Mouse (Mus musculus): Measurements from ENCODE around the gene Gm17387. TPM values are rescaled to one million over a fixed set of nuclear protein-coding genes. Genes with fewer than 3 reads are reported as not detected.

Gene Gm17387
- polyA plus RNA-seq, 1 experiment from 2014 or later: not detected

DNA sequence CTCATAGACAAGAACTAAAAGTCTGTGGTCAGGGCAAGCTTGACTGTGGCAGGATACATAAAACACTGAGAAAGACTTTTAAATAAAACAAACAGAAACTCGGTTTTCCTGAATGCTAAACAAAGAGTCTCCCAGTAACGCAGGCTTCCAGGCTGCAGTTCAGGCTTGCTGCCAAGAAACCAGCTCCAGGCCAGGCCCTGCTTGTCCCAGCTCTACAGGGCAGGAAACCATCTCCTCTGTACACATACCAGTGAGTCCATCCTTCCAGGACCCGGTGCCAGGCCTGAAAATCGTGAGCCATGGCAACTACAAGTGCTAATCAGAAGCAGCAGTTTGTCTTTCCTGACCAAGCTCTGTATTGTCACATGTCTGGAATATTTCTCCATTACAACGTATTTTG, 12.7 kb downstream of the Gm17387 start:
- peak overlapping the region; percentile 11; the same call in 1 of the 2 replicates for H3K27ac ChIP-seq
- H3K4me1 ChIP-seq: peaks cover 18% of the 10 kb centered on the region
- 38% methylated on average over 5 of the region's 5 CpGs for WGBS
- no peaks in the 10 kb centered on the region for H3K36me3 ChIP-seq
- DNase-seq (ENCODE audit: low spot score): peak; percentile 45
- no peak overlapping the region for H3K4me3 ChIP-seq
- no peaks in the 10 kb centered on the region for H3K27me3 ChIP-seq (ENCODE audit: low read depth, poor library complexity, severe bottlenecking)
- H3K9me3 ChIP-seq (replicated peaks): no peaks in the 10 kb centered on the region

DNA sequence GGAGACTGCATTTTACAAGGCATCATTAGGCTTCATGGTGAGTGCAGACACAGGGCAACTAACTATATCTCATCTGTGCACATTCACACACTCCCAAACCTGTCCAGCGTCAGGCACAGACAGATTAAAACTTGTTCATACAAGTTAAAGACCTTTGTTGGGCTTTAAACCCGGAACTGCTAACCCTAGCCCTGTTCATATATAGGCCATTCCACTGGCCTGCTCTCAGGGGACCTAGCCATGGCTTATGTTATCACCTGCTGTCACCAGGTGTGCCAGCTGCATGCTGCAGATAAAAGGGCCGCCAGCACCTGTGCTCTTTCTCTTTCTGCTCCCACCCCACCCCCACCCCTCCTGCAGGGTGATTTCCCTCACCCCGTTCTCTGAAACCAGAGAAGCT, 13.6 kb downstream of the Gm17387 start:
- Histone ChIP-seq H3K27ac (no peak overlapping the region), H3K36me3 (no peaks in the 10 kb centered on the region), H3K4me1 (peaks cover 26% of the 10 kb centered on the region), H3K9me3 (replicated peaks) (no peaks in the 10 kb centered on the region), H3K27me3 (ENCODE audit: low read depth, poor library complexity, severe bottlenecking) (no peaks in the 10 kb centered on the region), H3K4me3 (no peak overlapping the region)
- 44% methylated on average over 4 of the region's 4 CpGs for WGBS
- no peak for DNase-seq (ENCODE audit: low spot score)

DNA sequence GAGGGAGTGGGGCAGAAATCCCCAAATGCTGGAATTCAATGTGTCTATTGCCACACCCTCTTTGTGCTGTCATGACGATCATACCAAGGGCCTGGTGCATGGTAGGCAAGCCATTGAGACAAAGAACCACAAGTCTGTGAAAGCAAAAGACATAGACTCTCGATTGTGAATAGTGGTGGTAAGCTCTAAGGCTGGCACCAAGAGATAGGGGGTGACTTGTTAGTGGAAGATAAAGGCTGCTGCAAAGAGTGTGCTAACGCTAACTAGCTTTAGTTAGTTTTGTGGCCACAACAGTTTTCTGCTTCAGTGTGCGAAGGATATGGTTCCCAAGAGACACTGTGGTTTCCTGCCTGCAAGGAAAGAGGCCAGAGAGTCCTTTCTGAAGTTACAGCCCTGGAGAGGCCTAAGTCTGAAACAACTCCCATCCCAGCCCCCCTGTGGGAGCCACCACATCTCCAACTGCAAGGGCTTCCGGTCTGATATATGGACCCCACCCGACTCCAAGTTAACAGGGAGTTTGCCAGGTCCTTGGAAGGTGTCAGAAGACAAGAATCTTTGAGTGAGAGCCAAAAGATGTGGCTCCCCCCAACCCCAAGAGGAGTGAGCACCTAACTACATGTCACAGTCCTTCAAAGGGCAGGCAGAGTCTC, 18.1 kb downstream of the Gm17387 start:
- no peaks in the 10 kb centered on the region for H3K27me3 ChIP-seq (ENCODE audit: low read depth, poor library complexity, severe bottlenecking)
- no peaks in the 10 kb centered on the region for H3K9me3 ChIP-seq (replicated peaks)
- H3K4me1 ChIP-seq: peaks cover 28% of the 10 kb centered on the region
- no peak for DNase-seq (ENCODE audit: low spot score)
- 0 out of 2 replicates have a peak overlapping the region, but pooled peaks have one; percentile 48 for H3K4me3 ChIP-seq
- peak overlapping the region; percentile 57; the same call in 1 of the 2 replicates for H3K27ac ChIP-seq
- WGBS: 77% methylated on average over 6 of the region's 6 CpGs
- no peaks in the 10 kb centered on the region for H3K36me3 ChIP-seq

DNA sequence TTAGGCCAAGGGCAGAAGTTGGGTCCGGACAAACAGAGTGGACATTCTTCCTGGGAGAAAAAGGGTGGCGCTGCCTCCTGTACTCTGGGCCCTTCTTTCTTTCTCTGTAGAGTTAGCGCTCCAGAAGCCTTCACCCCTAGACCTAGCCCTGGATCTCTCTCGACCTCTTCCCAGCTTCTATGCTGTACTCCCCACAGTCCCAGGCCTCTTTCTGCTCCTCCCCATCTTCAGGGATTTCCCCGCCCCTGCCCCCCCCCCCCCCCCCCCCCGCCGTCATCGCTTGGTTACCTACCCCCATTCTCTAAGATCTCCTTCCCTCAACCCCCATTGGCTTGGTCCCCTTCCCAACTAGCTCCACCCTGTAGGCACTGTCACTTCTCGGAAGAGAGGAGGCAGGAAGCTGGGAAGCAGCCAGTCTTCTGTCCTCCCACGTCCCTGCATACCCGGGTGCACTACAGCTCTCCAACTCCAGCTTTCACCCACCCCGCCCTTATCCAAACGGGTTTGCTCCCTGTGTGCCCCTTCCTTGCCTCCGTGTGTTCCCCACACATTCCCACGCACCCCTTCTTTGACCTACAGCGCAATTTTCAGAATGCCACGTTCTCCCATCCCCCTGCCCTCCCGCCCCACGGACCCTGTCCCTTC, 18.8 kb downstream of the Gm17387 start:
- 4% methylated on average over 16 of the region's 19 CpGs for WGBS
- no peak for DNase-seq (ENCODE audit: low spot score)
- no peaks in the 10 kb centered on the region for H3K27me3 ChIP-seq (ENCODE audit: low read depth, poor library complexity, severe bottlenecking)
- H3K9me3 ChIP-seq (replicated peaks): no peaks in the 10 kb centered on the region
- H3K36me3 ChIP-seq: no peaks in the 10 kb centered on the region
- H3K4me3 ChIP-seq: peak overlapping the region; percentile 48
- H3K4me1 ChIP-seq: peaks cover 26% of the 10 kb centered on the region
- peak overlapping the region; percentile 57; the same call in 1 of the 2 replicates for H3K27ac ChIP-seq

DNA sequence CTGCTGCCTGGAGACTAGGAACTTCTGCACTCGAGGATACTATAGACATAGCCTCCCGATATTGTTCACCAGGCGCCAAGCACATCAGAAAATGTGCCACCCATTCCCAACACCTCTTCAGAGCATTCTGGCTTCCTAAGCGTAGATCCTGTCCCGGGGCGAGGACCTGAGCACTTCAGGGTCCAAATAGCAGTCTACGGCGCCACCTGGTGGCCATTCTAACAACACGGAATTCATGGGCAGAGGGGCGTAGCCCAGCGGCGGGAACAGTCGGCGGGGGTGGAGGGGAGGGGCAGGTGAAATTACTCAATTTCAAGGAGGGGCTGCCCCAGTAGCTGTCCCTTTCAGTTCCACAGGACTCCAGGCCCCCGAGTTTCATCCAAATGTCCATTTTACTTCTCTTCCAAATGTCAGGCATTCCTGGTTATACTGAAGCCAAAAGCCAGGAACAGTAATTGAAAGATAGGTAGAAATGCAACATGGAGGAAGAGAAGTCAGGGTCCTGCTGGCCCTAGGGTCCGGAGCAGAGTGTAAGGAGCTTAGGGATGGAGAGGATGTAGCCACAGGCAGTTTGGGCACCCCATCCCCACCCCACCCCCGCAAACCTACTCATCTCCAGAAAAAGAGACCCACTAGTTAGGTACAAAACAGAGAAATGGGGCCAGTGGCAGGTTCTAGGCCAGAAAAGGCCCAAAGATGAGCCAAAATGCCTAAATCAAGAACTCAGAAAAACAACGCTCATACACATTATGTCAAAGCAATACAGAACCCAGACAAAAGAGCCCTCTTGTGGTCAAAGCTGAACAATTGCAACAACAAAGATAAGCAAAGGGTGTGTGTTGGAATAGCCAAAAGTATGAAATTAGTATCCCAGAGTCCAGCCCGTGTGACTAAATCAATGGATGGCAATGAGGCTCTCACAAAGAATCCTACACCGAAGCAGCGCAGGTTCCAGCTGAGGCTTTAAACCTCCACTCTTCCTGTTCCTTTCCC, 19.6 kb downstream of the Gm17387 start:
- peak overlapping the region; percentile 48 for H3K4me3 ChIP-seq
- peaks cover 21% of the 10 kb centered on the region for H3K4me1 ChIP-seq
- H3K27ac ChIP-seq: peak overlapping the region; percentile 57; the same call in 1 of the 2 replicates
- WGBS: 14% methylated on average over 21 of the region's 21 CpGs
- H3K9me3 ChIP-seq (replicated peaks): no peaks in the 10 kb centered on the region
- H3K36me3 ChIP-seq: no peaks in the 10 kb centered on the region
- DNase-seq (ENCODE audit: low spot score): peak; percentile 97
- no peaks in the 10 kb centered on the region for H3K27me3 ChIP-seq (ENCODE audit: low read depth, poor library complexity, severe bottlenecking)

DNA sequence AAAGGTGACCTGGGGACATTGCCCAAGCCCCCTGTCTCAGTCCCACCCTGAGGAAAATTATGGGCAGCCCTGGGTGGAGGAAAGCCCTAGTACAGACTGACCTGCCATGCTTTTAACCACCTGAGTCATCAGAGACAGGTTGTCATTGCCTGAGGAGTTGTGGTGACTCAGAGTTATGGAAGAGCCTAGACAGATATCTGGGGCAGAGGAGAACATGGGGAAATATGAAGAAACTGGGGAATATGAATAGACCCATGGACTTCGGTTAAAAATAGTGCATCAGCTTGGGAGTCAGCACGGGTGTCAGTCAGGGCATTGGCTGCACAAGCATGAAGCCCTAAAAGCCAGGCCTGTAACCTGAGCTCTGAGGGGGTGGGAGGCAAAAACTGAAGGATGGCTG, 20.4 kb downstream of the Gm17387 start:
- Histone ChIP-seq H3K36me3 (no peaks in the 10 kb centered on the region), H3K27ac (no peak overlapping the region), H3K27me3 (ENCODE audit: low read depth, poor library complexity, severe bottlenecking) (no peaks in the 10 kb centered on the region), H3K9me3 (replicated peaks) (no peaks in the 10 kb centered on the region), H3K4me1 (peaks cover 21% of the 10 kb centered on the region), H3K4me3 (no peak overlapping the region)
- WGBS: 88% methylated on average over 2 of the region's 2 CpGs
- no peak for DNase-seq (ENCODE audit: low spot score)

DNA sequence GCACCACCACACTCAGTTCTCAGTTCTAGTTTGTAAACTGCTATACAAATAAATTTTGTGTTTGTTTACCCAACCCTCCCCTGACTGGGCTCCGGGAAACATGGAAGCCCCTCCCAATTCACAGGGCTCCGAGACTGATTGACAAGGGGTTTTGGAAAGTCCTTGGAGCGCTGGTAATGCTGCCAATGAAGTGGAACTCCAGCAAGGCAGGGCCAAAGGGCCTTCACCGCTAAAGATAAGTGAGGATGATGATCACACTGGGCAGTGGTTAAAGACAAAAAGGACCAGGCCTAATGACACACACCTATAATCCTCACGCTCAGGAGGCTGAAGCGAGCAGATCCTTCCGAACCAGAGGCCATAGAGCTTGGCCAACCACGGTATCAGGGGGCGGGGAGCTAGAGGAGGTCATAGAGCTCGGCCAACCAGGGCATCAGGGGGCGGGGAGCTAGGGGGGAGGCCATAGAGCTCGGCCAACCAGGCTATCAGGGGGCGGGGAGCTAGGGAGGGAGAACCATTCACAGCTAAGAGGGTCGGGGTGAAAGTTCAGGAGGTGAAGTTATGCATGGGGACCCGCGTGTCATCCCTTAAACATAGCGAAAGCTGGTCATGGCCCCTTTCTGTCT, 22.2 kb downstream of the Gm17387 start:
- DNase-seq (ENCODE audit: low spot score): no peak
- Histone ChIP-seq H3K27me3 (ENCODE audit: low read depth, poor library complexity, severe bottlenecking) (no peaks in the 10 kb centered on the region), H3K36me3 (0 out of 2 replicates have a peak, but pooled peaks cover 4% of the 10 kb centered on the region), H3K4me1 (peaks cover 21% of the 10 kb centered on the region), H3K4me3 (no peak overlapping the region), H3K9me3 (replicated peaks) (0 out of 2 replicates have a peak, but pooled peaks cover under 1% of the 10 kb centered on the region), H3K27ac (no peak overlapping the region)
- whole genome bisulfite sequencing: 68% methylated on average over 17 of the region's 17 CpGs

DNA sequence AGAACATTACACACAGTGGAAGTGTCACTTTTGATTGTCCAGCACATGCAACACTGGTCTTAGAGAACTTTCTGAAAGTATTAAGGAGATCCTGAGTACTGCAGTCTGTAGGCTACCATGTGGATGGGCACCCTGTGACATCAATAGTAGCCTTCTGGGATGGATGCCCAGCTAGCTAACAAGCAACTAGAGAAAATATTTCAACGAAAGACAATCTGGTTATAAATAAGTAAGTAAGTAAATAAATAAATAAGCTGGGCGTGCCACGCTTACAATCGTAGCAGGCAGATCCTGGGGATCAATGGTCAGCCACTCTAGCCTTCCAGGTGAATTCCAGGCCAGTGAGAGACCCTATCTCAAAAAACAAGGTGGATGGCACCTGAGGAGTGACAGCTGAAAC, 23.1 kb downstream of the Gm17387 start:
- WGBS: 90% methylated on average over 4 of the region's 4 CpGs
- DNase-seq (ENCODE audit: low spot score): no peak
- peaks cover 12% of the 10 kb centered on the region; the same call in 1 of the 2 replicates for H3K36me3 ChIP-seq
- H3K27ac ChIP-seq: no peak overlapping the region
- H3K4me3 ChIP-seq: no peak overlapping the region
- H3K27me3 ChIP-seq (ENCODE audit: low read depth, poor library complexity, severe bottlenecking): no peaks in the 10 kb centered on the region
- peaks cover 18% of the 10 kb centered on the region for H3K4me1 ChIP-seq
- 0 out of 2 replicates have a peak, but pooled peaks cover 2% of the 10 kb centered on the region for H3K9me3 ChIP-seq (replicated peaks)

DNA sequence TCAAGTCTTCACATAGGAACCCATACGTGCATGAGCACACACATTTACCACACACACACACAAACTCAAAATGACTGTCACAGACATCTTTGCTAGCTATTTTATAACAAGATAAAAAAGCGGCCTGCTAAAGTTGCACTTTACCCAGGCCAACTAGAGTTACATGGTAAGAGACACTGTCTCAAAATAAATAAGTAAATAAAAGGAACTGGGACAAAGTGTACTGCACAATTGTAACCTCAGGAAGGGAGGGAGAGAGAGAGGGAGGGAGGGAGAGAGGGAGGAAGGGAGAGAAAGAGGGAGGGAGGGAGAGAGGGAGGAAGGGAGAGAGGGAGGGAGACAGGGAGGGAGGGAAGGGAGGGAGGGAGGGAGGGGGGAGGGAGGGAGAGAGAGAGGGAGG, 23.5 kb downstream of the Gm17387 start:
- H3K4me1 ChIP-seq: peaks cover 14% of the 10 kb centered on the region
- no peak overlapping the region for H3K4me3 ChIP-seq
- DNase-seq (ENCODE audit: low spot score): no peak
- WGBS: 92% methylated on average over 2 of the region's 2 CpGs
- H3K36me3 ChIP-seq: peaks cover 16% of the 10 kb centered on the region; the same call in 1 of the 2 replicates
- no peak overlapping the region for H3K27ac ChIP-seq
- H3K27me3 ChIP-seq (ENCODE audit: low read depth, poor library complexity, severe bottlenecking): no peaks in the 10 kb centered on the region
- 0 out of 2 replicates have a peak, but pooled peaks cover 2% of the 10 kb centered on the region for H3K9me3 ChIP-seq (replicated peaks)

DNA sequence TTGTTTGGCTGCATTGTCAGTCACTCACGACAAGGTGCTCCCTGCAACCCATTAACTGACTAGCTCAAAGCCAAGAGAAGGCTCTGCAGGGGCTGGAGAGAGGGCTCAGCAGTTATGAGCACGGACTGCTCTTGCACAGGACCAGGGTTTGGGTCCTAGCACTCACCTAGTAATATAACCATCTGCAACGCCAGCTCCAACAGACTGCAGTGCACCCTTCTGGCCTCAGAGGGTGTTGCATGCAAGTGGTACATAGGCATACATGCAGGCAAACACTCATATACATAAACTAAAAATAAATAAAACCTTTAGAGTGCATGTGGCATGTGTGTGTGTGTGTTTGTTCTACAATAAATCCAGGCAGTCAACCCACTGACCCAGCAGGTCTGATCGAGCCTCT, 26.9 kb downstream of the Gm17387 start:
- H3K4me1 ChIP-seq: peaks cover 10% of the 10 kb centered on the region
- no peak overlapping the region for H3K4me3 ChIP-seq
- 0 out of 2 replicates have a peak, but pooled peaks cover 2% of the 10 kb centered on the region for H3K9me3 ChIP-seq (replicated peaks)
- no peaks in the 10 kb centered on the region for H3K27me3 ChIP-seq (ENCODE audit: low read depth, poor library complexity, severe bottlenecking)
- WGBS: 77% methylated on average over 4 of the region's 4 CpGs
- H3K27ac ChIP-seq: no peak overlapping the region
- H3K36me3 ChIP-seq: peaks cover 19% of the 10 kb centered on the region
- no peak for DNase-seq (ENCODE audit: low spot score)

DNA sequence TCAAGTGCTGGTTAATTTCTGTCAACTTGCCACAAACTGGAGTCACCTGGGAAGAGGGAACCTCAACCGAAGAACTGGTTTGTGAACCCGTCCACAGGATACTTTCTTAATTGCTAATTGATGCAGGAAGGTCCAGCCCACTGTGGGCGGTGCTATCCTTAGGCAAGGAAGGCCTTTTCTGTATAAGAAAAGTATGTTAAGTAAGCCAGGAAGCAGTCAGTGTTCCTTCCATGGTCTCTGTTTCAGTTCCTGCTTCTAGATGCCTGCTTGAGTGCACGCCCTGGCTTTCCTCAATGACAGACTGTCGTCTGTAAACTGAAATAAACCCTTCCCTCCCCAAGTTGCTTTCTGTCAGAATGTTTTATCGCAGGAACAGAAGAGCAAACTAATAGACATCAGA, 28.0 kb downstream of the Gm17387 start:
- DNase-seq (ENCODE audit: low spot score): no peak
- WGBS: 92% methylated on average over 6 of the region's 6 CpGs
- peaks cover 19% of the 10 kb centered on the region for H3K36me3 ChIP-seq
- 0 out of 2 replicates have a peak, but pooled peaks cover 2% of the 10 kb centered on the region for H3K9me3 ChIP-seq (replicated peaks)
- H3K27ac ChIP-seq: no peak overlapping the region
- no peaks in the 10 kb centered on the region for H3K27me3 ChIP-seq (ENCODE audit: low read depth, poor library complexity, severe bottlenecking)
- no peak overlapping the region for H3K4me3 ChIP-seq
- H3K4me1 ChIP-seq: peaks cover 20% of the 10 kb centered on the region

DNA sequence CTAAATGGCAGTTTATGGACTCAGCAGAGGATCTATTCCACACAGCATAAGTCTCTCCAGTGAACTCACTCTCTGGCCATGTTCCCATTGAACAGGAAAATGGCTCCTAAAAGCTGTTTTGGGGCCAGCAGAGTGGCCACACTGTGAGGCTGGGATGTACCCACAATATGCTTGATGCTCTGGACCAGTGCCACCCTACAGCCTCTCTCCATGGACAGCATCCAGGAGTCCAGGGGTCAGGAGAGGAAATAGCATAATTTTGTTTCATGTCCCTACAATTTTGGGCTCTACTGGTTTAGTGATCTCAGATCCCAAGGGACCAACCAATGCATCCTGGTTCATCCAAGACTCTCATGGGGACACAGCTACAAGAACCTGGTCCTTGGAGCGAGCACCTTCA, 28.6 kb downstream of the Gm17387 start:
- no peak for DNase-seq (ENCODE audit: low spot score)
- 0 out of 2 replicates have a peak, but pooled peaks cover 2% of the 10 kb centered on the region for H3K27me3 ChIP-seq (ENCODE audit: low read depth, poor library complexity, severe bottlenecking)
- H3K4me3 ChIP-seq: no peak overlapping the region
- WGBS: 94% methylated on average over 1 of the region's 1 CpGs
- H3K36me3 ChIP-seq: peaks cover 21% of the 10 kb centered on the region
- no peak overlapping the region for H3K27ac ChIP-seq
- 0 out of 2 replicates have a peak, but pooled peaks cover 2% of the 10 kb centered on the region for H3K9me3 ChIP-seq (replicated peaks)
- peaks cover 25% of the 10 kb centered on the region for H3K4me1 ChIP-seq
